Mouse (Mus musculus): Measurements from ENCODE around the gene Myo16.

Myo16 gene

DNA sequence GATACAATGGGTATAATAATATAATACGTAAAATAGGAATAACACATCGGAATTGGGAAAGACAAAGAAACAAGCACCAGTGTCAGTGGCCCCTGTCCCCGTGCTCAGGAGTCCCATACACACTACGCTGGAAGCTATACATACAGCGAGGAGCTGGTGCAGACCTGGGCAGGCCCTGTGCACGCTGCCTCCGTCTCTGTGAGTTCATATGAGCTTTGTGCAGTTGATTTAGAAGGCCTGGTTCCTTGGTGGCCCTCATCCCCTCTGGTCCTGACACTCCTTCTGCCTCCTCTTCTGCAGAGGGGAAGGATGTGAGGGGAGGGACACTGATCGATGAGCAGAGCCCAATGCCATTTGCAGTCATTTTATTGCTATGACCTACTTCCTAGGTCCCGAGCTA is 255.3 kb downstream of the Myo16 start:
- DNase-seq (ENCODE audit: low read depth, low spot score), result no peak

DNA sequence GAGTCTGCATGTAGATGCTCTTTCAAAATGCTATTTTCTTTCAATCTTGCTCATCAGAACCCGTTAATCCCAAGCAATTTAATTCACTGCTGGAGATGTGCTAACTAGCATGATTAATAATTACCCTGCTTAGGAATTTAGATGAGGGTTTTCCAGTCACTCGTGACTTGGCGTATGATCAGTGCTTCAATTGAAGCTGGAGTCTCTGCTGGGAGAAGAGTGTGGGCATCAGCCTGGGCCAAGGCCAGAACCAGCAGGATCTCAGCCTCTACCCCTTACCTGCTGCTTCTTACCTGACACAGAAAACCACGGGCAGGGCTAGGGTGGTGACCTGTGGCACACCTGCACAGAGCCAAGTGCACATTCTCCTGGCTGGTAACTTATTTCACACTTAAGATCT is 257.8 kb downstream of the Myo16 start:
- peak; percentile 22 for DNase-seq (ENCODE audit: low read depth, low spot score)

DNA sequence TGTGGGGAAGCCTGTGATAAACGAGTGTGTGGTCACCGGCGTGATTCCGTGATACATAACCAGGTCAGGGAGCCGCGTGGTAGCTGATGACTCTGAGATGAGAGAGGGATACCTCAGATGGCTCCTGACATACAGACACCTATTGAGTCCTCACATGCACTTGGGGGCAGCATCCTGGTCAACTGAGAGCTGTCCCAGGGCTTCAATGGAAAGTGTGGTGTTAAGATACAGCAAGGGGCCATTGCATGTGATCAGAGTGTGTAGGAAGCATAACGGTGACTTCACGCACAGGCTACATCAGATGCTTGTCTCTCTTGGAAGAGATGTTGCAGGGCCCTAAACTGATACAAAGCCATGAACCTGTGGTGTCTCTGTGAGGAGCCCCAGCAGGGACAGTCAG is 260.2 kb downstream of the Myo16 start:
- DNase-seq (ENCODE audit: low read depth, low spot score), result no peak

DNA sequence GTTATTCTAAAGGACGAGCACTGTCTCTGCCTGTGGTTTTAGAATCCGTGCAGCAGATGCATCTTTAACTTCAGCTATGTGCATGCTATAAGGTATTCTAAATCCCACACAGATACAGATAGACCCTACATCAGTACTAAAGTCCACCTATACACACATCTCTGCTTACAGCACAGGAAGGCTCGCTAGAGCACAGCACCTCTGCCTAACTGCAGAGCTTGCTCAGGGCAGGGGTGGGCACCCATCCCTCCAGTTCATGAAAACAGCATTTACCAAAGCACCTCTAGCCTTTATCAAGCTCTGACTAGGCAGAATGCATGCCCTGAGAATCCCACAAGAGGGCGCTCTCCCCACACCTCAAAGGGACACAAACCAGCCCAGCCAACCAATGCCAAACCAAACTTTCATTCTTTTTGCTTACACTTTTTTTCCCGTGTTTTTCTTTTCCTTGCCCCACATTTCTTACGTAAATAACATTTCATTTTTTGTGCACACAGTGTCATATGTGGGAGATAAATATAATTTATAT is 261.0 kb downstream of the Myo16 start:
- DNase-seq (ENCODE audit: low read depth, low spot score), result peak; percentile 86

DNA sequence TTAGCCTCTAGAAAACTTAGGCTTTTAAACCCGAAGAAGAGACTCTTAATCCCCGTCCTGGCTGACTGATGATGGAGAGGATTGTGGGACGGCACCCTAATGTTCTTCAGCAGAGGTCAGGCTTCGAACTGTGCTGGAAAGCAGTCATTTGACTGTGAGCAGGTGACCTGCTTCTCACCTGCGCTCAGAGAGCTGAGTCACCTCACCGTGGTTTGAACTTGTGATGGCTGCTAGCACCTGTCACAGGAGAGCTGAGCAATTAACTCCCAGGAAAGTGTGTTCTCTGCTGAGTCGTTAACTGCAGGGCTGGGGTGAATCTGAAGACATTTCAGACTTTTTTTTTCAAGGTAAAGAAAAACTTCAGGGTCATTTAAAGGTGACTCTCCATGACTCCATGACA is 261.6 kb downstream of the Myo16 start:
- DNase-seq (ENCODE audit: low read depth, low spot score), result peak; percentile 46

DNA sequence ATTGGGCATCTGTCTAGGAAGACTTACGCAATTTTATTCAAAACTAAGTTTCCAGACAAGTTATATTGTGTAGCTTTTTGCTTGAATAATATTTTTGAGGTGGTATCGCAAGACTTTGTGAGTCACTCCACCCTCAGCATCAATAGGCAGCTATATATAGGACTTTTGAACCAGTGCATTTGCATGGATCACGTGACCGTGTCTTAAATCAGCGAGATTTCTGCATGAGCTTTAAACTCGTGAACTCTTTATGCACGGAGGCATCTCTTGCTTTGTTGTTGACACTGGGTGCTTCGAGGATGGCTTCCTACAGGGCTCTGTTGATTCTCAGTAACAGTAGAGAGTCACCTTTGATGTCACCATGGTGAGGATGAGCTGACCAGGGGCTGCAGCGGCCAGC is 262.2 kb downstream of the Myo16 start:
- DNase-seq (ENCODE audit: low read depth, low spot score), result peak; percentile 56

DNA sequence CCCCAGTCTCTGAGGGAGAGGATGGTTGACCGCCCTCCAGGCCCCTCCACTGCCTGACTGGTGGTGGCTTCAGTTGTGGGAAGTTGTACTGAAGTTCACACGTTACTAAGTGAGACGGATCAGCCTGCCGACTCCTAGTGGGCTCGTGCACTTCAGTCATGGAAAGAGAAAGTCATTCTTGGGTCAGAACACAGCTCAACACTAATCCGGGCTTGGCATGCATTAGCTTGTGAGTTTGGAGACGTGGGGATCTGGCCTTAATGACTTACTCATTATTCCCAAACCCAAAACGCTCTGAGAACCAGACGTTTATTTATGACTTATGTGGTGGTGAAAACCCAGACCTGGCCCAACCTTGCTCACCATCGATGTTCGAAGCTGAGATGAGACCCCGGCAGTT is 263.1 kb downstream of the Myo16 start:
- no peak for DNase-seq (ENCODE audit: low read depth, low spot score)

DNA sequence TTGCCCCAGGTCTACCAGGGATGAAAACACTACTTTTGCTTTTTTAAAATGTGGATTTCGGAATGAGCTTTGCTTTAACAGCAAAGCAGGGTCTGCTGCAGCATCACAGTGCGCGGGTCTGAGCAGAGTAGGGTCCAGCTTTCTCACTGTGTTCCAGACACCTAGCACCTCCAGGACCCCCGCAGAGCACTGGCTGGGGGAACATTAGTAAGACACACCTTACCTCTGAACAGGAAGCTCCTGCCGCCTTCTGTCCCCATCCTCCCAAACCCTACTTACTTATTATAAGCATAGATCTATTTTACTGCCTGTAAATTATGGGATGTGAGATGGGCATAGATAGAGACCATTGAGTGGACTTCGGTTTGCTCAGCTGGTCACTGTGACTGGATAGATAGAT is 263.6 kb downstream of the Myo16 start:
- DNase-seq (ENCODE audit: low read depth, low spot score), result no peak

DNA sequence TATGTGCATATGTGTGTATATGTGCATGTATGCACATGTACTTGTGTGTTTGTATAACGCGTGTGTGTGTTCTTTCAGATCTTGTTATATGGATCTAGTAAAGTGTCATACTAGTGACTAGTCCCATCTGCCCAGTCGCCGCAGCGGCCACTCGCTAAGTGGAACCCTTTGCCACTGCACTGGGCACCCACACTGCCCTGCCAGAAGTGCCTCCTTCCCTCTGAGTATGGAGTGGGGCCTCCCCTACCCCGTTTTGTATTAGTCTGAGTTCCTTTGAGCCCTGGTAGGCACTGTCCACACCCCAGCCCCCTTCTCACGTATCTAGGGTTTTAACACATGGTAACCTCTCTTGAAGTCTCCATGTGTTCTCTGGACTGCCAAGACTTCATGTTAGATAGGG is 264.3 kb downstream of the Myo16 start:
- no peak for DNase-seq (ENCODE audit: low read depth, low spot score)

DNA sequence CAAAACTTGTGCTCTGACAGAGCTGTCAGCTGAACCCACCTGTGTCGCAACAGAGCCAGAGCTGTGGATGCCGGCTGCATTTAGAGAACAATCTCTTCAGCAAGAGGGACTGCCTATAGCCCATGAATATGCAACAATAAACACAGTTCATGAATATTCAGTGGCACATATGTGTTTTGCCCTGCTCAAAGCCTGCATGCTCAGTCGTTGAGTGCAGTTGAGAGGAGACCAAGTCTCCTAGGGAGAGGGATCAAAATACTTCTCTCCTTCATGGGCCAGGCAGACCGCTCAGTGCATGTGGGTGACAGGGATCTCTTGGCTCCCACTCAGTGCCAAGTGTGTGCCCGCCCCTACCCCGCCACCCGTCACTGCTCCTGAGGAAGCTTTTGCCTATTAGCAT is 265.3 kb downstream of the Myo16 start:
- DNase-seq (ENCODE audit: low read depth, low spot score), result peak; percentile 25

DNA sequence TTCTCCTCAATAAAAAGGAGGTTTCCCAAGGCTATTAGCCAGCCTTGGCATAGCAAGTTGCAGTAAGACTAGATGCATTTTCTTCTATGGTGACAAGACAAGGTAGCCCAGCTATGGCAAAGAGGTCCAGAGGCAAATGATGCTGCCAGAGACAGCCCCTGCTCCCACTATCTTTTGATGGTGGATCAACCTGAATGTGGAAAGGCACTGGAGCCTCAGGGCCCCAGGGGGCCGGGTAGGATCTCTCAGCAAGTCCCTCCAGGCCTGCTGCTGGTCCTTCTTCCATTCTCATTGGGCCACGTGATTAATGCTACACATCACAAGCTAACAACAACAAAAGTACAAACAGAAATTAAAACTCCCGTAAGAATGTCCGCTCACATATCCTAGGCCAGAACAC is 266.0 kb downstream of the Myo16 start:
- no peak for DNase-seq (ENCODE audit: low read depth, low spot score)

DNA sequence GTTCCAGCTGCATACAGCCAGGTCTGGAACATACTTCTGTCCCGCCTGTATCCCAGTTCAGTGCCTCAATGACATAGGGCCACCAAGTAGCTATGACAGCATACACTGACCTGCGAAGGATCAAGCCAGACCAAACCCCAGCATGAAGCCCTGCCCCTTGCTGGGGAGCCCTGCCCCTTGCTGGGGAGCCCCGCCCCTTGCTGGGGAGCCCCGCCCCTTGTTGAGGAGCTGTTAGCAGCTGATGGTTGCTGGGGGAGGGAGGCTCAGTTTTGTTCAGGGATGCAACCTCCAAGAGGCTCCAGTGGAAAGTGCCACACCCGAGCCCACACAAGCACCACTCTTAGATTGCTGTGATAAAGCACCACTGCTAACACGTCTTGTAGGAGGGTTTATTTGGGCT is 266.8 kb downstream of the Myo16 start:
- no peak for DNase-seq (ENCODE audit: low read depth, low spot score)

DNA sequence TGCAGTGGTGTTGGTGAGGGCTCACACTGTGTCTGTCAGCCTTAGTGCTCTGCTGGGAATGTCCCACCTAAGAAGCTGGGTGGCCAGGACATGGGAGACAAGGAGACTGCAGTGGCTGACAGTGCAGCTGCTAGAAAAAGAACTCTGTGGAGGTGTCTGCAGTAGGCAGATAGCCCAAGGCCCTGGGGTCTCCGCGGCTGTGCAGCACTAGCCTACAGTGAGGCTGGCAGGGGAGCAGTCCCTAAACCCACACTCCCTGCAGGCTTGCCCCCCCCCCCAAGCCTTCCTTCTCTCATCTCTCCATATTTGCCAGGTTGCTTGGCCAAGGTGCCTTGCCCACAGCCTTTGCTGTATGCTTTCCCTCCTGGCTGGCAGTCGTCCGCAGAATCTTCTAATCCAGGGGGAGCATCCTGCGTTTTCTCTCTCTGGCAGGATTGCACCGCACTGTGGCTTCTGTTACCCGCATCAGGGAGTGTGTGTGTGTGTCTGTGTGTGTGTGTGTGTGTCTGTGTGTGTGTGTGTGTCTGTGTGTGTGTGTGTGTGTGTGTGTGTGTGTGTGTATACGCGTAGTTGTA is 267.9 kb downstream of the Myo16 start:
- DNase-seq (ENCODE audit: low read depth, low spot score), result no peak

DNA sequence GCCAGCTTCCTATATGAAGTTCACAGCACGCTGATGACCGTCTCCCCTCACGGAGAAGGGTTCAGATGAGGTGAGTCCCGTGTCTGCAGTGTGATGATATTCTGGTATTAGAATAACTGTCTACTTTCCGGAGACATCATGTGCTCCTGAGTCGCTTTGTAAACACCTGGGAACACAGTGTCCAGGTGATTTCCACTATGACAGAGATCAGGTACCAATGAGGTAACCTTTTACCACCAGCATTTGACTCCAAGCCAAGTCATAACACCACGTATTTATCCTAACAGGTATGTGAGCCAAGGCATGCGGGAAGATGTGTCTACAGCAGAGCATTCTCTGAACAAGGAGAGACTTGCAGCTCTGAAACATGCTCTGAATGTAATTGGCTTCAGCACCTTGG is 281.8 kb downstream of the Myo16 start:
- DNase-seq (ENCODE audit: low read depth, low spot score), result no peak

DNA sequence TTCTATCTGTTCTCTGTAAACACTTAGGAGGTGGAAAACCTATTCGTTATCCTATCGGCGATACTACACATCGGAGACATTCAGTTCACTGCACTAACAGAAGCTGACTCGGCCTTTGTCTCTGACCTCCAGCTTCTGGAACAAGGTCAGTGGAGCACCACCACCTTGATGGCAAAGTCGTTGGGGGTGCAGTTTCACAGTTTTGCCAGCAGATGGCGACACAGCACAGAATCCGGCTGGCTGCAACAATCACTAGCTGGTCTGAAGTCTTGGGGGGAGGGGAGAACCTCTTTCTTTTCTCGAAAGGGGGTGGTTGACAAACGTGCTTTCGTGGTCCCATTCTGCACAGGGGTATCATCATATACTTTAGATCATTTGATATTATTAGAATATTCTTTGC is 285.1 kb downstream of the Myo16 start:
- DNase-seq (ENCODE audit: low read depth, low spot score), result peak; percentile 81

DNA sequence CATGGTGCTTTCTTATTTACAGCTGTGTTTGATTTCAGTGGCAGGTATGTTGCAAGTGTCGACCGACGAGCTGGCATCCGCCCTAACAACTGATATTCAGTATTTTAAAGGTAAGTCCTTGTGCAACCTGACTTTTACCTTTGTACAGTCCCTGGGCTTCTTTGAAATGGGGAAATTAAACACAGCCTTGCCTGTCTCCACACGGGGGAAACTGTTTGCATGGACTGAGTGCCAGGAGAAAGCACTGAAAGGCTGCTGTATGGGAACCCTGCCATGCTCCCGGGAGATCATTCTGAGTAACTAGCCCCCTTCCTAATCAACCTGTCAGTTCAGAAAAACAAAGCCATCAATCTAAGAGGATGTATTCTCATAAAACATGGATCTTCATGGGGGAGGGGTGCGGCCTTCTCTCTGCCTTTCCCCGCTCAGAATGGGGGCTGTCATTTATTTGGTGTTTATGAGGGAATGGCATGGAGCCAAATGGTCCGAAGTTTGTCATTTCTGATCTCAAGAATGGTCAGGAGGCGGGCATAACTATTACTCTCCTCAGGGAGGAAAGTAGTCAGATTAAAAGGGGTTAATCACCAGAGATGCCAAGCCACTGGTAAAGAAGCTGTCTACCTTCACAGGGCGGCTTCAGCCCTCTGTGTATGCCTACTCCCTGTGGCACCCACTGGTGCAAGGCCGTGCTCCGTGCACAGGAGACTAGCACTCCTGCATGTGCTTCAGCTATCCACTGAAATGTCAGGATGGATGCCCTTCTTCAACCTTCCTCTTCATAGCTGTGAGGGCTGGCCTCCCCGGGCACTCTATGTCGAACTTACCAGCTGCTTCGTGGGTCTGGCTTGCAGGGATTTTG is 286.1 kb downstream of the Myo16 start:
- no peak for DNase-seq (ENCODE audit: low read depth, low spot score)

DNA sequence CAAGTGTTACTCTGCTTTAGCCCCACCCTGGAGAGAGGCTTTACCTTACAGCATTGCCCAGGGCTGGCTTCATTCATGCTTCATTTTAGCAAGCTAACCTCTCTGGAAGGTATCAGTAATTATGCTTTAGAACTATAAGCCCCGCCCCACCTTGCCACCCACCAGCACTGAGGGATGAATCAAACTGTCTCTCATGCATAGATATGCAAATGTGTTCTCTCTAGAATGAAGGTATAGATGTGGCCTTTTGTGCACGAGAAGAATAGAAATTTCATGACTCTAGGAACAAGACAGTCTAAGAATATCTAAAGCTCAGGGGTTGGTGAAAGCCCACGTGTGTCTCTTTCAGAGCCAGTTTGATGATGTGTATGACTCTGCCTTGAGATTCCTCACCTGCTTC is 288.9 kb downstream of the Myo16 start:
- DNase-seq (ENCODE audit: low read depth, low spot score), result peak; percentile 50

DNA sequence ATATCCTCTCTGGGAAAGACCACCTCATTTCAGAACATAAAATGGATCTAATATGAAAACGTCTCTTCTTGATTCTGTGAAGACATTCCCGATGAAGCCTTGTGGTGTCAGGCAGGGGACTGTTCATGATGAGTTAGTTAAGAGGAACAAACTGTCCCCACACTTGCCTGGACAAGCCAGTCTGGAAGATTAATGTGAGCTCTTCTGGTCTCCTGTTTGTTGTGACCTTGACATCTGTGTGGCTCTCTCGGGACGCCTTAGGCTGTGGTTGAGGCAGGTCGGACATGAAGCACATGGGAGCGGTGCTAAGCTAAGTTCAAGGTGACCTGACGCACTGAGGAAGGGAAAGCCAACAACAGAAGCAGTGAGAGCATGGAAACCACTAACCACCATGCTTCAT is 291.3 kb downstream of the Myo16 start:
- DNase-seq (ENCODE audit: low read depth, low spot score), result no peak

DNA sequence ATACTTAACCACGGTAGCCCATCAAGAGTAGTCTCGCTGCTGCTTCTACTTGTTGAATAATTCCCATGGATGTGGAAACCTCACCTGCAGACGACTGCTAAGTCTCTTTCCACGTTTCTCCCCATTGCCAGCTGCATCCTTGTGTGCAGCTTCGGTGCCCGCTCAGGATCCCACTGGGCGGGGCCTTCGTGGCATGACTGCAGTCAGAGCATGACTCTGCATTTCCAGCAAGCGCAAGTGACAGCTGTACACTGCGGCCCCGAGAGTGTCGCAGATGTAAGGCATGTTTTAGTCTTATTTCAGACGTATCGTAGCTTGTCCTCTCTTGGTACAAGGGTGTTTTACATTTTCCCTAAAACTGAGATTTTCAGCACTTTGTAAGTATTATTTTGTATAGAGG is 294.8 kb downstream of the Myo16 start:
- DNase-seq (ENCODE audit: low read depth, low spot score), result peak; percentile 56

DNA sequence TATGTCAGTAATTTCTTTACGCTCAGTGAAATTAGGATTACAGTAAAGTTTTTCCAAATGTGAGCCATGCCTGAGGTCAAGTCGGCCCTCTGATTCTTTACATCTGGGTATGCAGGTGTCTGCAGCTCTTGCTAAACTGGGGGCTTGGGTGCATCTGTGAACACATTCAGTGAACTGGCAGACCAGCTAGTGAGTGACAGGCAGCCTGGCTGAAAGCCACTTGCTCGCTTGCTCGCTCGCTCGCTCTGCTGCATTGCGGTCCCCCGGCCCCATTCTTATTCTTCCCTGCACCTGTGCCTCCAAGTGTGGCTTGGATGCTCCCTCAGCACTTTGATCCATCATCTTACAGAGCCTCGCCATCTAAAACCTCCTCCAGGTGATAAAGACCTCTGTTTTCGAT is 299.3 kb downstream of the Myo16 start:
- DNase-seq (ENCODE audit: low read depth, low spot score), result no peak

DNA sequence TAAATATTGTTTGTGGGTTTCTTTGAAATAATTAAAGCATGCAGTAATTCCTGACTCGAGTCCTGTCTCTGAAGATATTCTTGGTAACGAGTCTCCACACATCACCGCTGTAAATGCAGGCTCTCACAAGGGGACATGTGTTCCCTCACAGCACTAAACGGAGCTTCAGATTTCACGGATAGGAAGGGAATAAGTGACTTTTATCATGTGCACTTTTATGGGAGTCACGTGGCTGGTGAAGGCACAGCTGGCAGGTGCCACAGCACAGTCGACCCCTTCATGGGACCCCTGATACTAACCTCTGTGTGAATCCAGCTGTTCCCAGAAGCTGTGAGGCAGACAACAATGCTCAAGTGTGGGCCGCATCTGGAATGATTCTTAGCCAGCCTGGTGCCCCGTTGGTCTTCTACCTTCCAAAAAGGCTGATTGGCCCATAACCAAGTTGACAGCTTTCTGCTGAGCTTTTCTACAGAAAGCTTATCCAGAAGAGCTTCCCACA is 304.5 kb downstream of the Myo16 start:
- DNase-seq (ENCODE audit: low read depth, low spot score), result no peak

DNA sequence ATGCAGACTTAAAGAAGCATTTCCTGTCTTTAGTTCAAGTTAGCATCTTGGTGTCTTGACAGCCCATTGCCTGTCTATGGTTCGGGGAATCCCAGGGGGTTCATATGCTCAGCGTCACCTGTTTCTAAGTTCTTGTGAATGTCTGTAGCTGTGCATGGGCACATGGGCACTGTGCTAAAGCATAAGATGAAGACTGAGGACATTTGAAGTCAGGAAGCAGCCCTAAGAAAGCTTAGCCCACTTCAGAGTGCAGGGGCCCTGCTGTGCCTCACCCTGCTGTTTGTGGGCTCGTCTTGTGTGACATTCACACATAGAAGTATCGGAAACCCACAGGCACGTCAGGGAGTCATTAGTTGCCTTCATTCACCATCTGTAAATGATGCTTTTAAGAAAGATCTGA is 308.6 kb downstream of the Myo16 start:
- no peak for DNase-seq (ENCODE audit: low read depth, low spot score)

DNA sequence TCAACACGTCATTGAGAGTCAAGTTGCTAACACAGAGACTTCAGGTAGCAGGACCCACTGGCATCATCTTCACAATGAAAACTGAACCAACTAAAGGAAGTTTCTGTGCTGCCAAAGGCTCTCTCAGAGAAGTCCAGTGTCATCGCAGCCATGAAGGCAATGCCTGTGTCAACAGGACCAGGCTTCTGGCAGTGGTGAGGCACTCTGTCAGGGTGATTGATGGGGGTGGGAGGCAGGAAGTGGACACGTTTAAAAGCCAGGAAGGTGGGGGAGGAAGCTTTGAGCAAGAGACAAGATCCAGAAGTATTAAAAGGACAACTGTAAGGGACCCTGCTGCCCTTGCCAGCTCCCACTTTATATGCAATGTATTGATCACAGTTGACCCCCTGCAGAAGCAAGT is 314.8 kb downstream of the Myo16 start:
- no peak for DNase-seq (ENCODE audit: low read depth, low spot score)
